Mouse (Mus musculus) intestine, postnatal 0 days (tissue): Measurements from ENCODE around the gene Zscan2. TPM values are rescaled to one million over a fixed set of nuclear protein-coding genes. Genes with fewer than 3 reads are reported as not detected.
A peak's percentile ranks its signal among the peaks of the same experiment; 100 is the strongest.

Experiments used
- ATAC-seq: fragments of 200-750 bp; cut with Nextera tagmentation; 2 replicates; pipeline ENCODE4 v1.8.0; 2017; ENCODE audit warnings: mild to moderate bottlenecking, moderate TSS enrichment, moderate library complexity
- H3K27ac ChIP-seq: fragments of 300-500 bp; sonication (generic); 2 replicates; pipeline ENCODE4 v1.5.1; 2014; ENCODE audit warnings: mild to moderate bottlenecking, low read depth, low read length, moderate library complexity
- H3K27me3 ChIP-seq: fragments of 300-500 bp; sonication (generic); replicated peaks from 2 replicates; pipeline ENCODE4 v1.6.1; 2014; ENCODE audit warnings: low read length, mixed read lengths; ENCODE audit not compliant: control insufficient read depth, insufficient read depth
- H3K36me3 ChIP-seq: fragments of 300-500 bp; sonication (generic); 2 replicates; pipeline ENCODE4 v1.6.1; 2014; ENCODE audit warnings: mild to moderate bottlenecking, moderate library complexity; ENCODE audit not compliant: control insufficient read depth, insufficient read depth
- H3K4me1 ChIP-seq: fragments of 300-500 bp; sonication (generic); replicated peaks from 2 replicates; pipeline ENCODE4 v1.6.1; 2014; ENCODE audit warnings: antibody characterized with exemption, low read length, mixed read lengths; ENCODE audit not compliant: control insufficient read depth, insufficient read depth
- H3K4me2 ChIP-seq: fragments of 300-500 bp; sonication (generic); replicated peaks from 2 replicates; pipeline ENCODE4 v1.6.1; 2014; ENCODE audit warnings: low read depth, mild to moderate bottlenecking, moderate library complexity
- H3K4me3 ChIP-seq: fragments of 300-500 bp; sonication (generic); 2 replicates; pipeline ENCODE4 v1.5.1; 2014; ENCODE audit warnings: low read depth, low read length
- H3K9ac ChIP-seq: fragments of 300-500 bp; sonication (generic); 2 replicates; pipeline ENCODE4 v1.6.1; 2014; ENCODE audit warnings: mild to moderate bottlenecking, low read depth, low read length
- H3K9me3 ChIP-seq: fragments of 300-500 bp; sonication (generic); 2 replicates; pipeline ENCODE4 v1.6.1; 2016; ENCODE audit warnings: mixed run types; ENCODE audit not compliant: control insufficient read depth
- CTCF ChIP-seq: sonication (generic); IDR thresholded peaks from 2 replicates; pipeline ENCODE4 v1.5.1; 2016; ENCODE audit warnings: low read depth, mild to moderate bottlenecking, control low read depth, antibody characterized with exemption, moderate library complexity
- WGBS: fragments of 180-500 bp; shearing (Covaris S2); extraction: QIAGEN DNeasy Blood & Tissue Kit; methylation state at CpG from one replicate; pipeline ENCODE4 v1.1.7; 2014; 5-methylcytosine and 5-hydroxymethylcytosine counted together
- polyA plus RNA-seq: library from polyadenylated mRNA; unstranded; fragments of >200 nt; fragmentation: Nextera tagmentation; extraction: Ambion mirVana; gene quantifications from 2 replicates; pipeline ENCODE4 v1.2.1, GENCODE M21; 2015

Zscan2 gene
- polyA plus RNA-seq, 1 experiment from 2014 or later = 0.68 TPM

GRCm38 (mm10) chr7:80894815-80895519 lies 34.2 kb downstream of the Zscan2 start:
- Histone ChIP-seq H3K9me3 (no peaks in the 10 kb centered on the region), H3K36me3 (peaks cover 65% of the 10 kb centered on the region), H3K27ac (no peak overlapping the region), H3K4me3 (no peak overlapping the region), H3K4me2 (no peak overlapping the region), H3K27me3 (no peaks in the 10 kb centered on the region), H3K4me1 (no peaks in the 10 kb centered on the region), H3K9ac (no peak overlapping the region)
- 93% methylated on average over 14 of the region's 14 CpGs for WGBS
- ATAC-seq = no peak
- no peak for TF ChIP-seq CTCF

GRCm38 (mm10) chr7:80897134-80897533 lies 36.4 kb downstream of the Zscan2 start:
- WGBS = 91% methylated on average over 7 of the region's 7 CpGs
- ATAC-seq = no peak
- H3K27ac ChIP-seq = no peak overlapping the region
- H3K4me3 ChIP-seq = no peak overlapping the region
- no peaks in the 10 kb centered on the region for H3K4me1 ChIP-seq
- no peaks in the 10 kb centered on the region for H3K9me3 ChIP-seq
- no peaks in the 10 kb centered on the region for H3K27me3 ChIP-seq
- peaks cover 51% of the 10 kb centered on the region for H3K36me3 ChIP-seq
- TF ChIP-seq CTCF = no peak
- no peak overlapping the region for H3K4me2 ChIP-seq
- H3K9ac ChIP-seq = no peak overlapping the region

GRCm38 (mm10) chr7:80897721-80898120 lies 37.0 kb downstream of the Zscan2 start:
- TF ChIP-seq CTCF = no peak
- Histone ChIP-seq H3K27me3 (no peaks in the 10 kb centered on the region), H3K9ac (no peak overlapping the region), H3K27ac (no peak overlapping the region), H3K9me3 (no peaks in the 10 kb centered on the region), H3K36me3 (peaks cover 45% of the 10 kb centered on the region), H3K4me3 (no peak overlapping the region), H3K4me1 (no peaks in the 10 kb centered on the region), H3K4me2 (no peak overlapping the region)
- no peak for ATAC-seq
- WGBS = 84% methylated on average over 4 of the region's 4 CpGs

- WGBS = under 1% methylated on average over 36 of the region's 36 CpGs
- Histone ChIP-seq H3K27ac (peak within 1 kb of the TSS; percentile 63), H3K36me3 (peaks cover 21% of the 10 kb centered on the region; the same call in 1 of the 2 replicates), H3K4me1 (0 out of 2 replicates have a peak, but pooled peaks cover 2% of the 10 kb centered on the region), H3K4me2 (peak within 1 kb of the TSS; percentile 80), H3K9me3 (no peaks in the 10 kb centered on the region), H3K27me3 (no peaks in the 10 kb centered on the region), H3K4me3 (peak within 1 kb of the TSS; percentile 76), H3K9ac (peak within 1 kb of the TSS; percentile 65)
- no peak for TF ChIP-seq CTCF
- peak; percentile 92 for ATAC-seq
These were observed 40.3 kb downstream of the Zscan2 start, which contains the start of gene Wdr73 for GRCm38 (mm10) chr7:80900944-80901501. Wdr73 (minus strand) TSS chr7:80901269.

GRCm38 (mm10) chr7:80901541-80902274 lies 41.0 kb downstream of the Zscan2 start:
- no peak for TF ChIP-seq CTCF
- WGBS = 28% methylated on average over 15 of the region's 15 CpGs
- peak overlapping the region; percentile 63 for H3K27ac ChIP-seq
- H3K9me3 ChIP-seq = no peaks in the 10 kb centered on the region
- ATAC-seq = peak; percentile 3; the same call in 1 of the 2 replicates
- peak overlapping the region; percentile 80 for H3K4me2 ChIP-seq
- peak overlapping the region; percentile 76 for H3K4me3 ChIP-seq
- H3K4me1 ChIP-seq = 0 out of 2 replicates have a peak, but pooled peaks cover 2% of the 10 kb centered on the region
- H3K27me3 ChIP-seq = no peaks in the 10 kb centered on the region
- peaks cover 19% of the 10 kb centered on the region; the same call in 1 of the 2 replicates for H3K36me3 ChIP-seq
- H3K9ac ChIP-seq = peak overlapping the region; percentile 65
